Mouse (Mus musculus) frontal cortex, adult 2 months (tissue): ENCODE data around the gene Tnnc1. TPM values are rescaled to one million over a fixed set of nuclear protein-coding genes. Genes with fewer than 3 reads are reported as not detected.

ENCODE experiments used
- DNase-seq, 2 experiments: peaks; one replicate each; pipeline ENCODE4 v3.0.0; 2022; ENCODE audit warnings: low spot score in 1 of 2; ENCODE audit errors: extremely low spot score in 1 of 2
- polyA plus RNA-seq: library from polyadenylated mRNA; depleted of rRNA; stranded (reverse); fragments of >200 nt; gene quantifications from 2 replicates; pipeline ENCODE4 v1.2.3, GENCODE M21; 2012; rRNA removed

The Tnnc1 gene
- 51.3 and 55.5 TPM in 2 replicates for polyA plus RNA-seq

DNA sequence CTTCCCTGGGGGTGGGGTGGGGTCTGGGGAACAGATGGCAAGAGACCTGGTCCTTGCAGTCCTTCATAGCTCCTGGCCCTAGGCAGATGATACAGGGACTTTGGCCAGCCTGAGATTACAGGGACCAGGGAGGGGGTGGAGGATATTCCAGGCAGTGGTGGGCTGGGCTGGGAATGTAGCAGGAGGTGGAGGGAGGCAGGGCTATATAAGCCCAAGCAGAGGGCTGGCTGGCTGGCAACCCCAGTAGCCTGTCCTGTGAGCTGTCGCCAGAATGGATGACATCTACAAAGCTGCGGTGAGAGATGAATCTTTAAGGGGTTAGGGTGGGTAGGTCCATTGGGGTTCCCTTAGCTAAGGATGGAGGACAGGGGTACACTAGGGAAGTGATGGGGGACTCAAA is at the start of gene Tnnc1:
TSS of gene Tnnc1 (plus strand) at position 229 of the 400 bp plus-strand sequence.
- DNase-seq = no peak

DNA sequence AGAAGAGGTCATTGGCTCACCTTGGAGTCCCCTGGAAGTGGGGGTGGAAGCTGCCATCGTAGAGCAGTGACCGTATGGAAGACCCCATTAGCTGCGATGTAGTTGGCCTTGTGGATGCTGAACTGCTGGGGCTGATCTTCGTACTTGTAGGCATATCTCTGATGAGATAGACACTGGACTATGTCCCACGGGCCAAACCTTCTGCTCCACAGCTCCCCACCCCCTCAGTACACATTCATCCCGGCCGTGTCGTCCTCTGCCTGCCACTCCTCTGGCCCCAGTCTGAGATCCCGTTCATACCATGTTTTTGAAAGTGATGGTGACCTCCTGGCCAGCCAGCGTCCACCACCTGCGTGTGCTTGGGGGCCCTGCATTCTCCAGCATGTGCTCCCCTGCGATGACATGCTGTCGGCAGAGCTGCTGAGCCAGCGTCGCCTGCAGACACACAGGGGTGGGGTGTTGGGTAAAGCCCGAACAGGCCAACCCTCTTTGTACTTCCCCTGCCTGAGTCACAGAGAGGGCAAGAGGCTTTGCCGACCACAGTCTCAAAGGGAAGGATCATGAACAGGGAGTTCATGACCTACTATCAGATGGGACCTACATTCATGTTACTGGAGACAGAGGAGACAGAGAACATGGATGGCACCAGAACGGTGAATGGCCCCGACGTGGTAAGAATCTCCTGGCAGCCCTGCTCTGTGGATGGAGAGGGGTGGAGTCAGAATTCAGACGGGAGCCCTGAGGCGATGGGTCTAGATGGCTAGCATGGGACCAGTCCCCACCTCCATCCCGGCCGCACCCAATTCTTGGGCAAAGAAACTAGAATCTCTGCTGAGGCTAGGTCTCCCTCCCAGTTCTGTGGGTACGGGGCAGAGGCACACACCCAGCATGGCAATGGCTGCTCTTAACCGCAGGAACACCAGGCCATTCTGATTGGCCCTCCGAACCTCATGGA is 47.6 kb upstream of the Tnnc1 start:
- DNase-seq = no peak

DNA sequence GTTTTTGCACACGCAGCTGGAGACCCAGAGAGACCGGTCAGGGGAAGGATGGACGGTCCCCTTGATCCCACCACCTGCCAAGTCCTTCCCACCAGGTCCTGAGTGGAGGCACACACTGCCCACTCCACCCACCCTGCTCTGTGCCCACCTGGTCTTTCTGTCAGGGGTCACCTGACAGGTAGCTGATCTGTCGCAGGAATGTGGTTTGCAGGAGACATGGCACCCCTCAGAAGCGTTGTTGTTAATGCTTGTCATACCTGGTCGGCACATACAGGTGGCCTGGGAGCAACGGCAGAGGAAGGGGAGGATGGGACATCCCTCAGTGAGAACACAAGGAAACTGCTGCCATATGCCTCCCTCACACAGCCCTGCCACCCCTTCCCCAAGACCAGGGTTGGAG is 46.9 kb upstream of the Tnnc1 start:
- no peak for DNase-seq

DNA sequence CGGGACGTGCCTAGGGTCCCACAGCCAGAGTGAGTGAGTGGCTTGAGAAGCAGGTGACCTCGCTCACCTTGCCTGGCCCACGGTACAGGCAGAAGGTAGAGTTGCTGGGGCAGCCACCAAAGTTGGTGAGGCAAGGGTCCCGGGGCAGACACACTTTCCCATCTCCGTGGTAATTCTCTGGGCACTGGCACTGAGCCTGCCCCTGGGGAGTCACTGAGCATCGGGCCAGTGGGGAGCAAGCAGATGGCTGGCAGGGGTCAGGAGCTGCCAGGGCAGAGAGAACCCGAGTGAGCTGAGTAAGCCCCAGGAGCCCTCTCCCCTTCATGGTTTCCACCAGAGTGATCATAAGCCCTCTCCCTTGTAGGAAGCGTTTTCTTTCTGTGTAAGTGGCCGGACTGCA is 46.5 kb upstream of the Tnnc1 start:
- no peak for DNase-seq

DNA sequence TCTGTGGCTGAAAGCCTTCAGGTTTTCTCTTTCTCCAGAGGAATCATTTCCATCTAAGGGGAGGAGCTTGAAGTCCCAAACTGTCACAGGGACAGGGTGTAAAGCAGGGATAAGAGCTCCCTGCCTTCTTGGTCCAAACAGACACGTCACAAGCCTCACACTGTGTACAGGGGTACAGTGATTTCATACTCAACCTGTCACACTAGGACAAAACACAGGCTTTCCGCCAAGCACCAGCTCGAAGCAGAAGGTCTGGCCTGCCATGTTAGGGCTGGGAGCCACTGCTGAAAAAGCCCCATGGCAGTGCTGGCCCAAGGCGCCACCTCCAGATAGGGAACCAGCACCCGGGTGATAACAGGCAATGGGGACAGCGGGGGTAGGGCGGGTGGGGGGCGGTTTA is 44.0 kb upstream of the Tnnc1 start:
- DNase-seq = no peak

DNA sequence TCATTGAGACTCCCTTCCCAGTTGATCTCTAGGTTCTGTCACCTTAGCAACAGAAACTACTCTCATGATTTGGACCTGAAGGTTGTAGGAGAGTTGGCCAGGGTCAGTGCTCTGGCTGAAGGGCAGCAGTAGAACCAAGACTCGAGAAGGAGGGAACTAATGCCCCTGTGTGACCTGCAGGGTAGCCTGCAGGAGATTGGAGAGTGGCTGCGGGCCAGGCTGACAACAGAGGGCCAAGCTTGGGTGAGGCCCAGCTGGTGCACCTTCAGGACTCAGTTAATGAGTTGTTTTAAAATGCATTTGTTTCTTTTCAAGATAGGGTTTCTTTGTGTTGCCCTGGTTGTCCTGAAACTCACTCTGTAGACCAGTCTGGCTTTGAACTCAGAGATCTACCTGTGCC is 43.1 kb upstream of the Tnnc1 start:
- no peak for DNase-seq

DNA sequence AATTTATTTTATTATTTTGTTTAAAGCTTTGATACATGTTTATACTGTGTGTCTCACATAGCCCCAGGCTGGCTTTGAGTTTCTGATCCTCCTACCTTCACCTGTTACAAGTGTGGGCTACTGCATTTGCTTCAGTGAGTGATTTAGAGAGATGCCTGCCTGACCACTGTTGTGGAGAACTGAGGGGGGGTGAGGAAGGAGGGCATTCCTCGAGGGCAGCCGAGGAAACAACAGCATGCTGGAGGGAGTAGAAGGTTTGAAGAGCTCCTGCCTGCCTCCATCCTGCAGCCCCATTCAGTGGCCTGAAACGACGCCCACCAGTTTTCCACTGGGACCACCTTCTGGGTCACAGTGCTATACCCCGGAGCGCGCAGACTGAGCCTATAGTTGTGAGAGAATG is 42.7 kb upstream of the Tnnc1 start:
- DNase-seq = no peak

DNA sequence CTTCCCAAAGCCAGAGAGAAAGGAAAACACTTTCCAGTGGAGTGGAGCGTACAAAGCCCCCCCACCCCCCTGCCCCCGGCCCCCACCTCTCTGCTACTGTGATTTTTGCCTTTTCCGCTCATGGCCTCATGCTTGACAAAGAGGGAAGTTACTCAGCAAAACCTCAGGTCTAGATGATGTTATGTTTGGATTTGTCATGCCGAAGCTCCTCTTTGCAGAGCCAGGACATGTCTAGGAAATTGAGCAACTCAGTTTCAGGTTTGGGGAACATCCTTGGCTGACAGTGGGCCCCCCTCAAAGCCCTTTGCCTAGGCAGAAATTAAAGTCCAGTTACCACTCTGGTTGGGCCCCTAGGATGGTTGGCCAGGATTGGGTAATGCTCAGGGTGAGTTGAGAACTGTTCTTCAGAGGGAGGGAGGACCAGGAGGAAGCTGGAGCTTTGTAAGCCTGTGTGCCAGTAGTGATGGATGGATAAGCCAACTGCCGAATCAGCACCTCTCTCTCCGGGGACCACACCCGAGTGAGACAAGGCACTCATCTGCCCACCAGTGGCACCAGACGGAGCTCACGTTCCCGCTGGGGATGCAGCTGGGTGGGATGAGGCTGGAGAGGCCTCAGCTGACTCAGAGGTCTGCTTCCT is 42.0 kb upstream of the Tnnc1 start:
- no peak for DNase-seq

DNA sequence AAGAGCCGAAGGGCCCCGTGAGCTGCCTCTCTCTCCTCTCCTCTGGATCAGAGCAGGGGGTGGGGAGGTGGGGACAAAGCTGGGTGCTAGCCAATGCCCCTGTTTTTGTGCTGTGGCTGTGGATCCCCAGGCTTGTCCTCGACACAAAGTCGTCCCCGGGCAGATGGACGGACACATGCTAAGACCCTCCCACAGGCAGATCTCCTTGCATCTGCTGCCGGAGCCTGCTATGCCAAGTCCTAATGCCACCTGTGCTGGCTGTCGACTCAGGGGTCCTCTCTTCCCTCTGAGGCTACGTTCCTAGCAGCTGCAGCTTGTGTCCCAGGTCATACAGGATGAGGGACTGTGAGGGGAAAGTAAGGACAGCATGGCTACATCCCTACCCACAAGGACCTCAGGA is 41.3 kb upstream of the Tnnc1 start:
- no peak for DNase-seq

DNA sequence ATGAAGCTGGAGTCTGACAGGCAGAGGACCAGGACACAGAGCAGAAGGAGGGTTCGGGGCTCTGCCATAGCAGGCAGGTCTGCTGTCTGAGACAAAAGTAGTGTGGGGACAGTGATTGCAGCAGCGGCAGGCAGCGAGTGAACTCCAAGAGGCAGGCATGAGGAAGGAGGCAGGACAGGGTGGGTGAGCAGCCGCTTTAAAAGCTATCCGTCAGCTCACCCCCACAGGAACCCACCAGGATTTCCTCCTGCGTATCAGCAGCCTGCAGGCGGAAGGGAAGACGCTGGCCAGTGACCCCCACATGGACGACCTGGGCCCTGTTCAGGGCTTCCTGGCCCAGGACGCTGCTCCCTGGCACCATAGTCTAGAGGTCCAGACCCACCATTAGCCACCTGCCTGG is 39.7 kb upstream of the Tnnc1 start, which contains the start of gene Stab1:
TSS of gene Stab1 (minus strand) at position 217 of the 400 bp plus-strand sequence.
- no peak for DNase-seq

DNA sequence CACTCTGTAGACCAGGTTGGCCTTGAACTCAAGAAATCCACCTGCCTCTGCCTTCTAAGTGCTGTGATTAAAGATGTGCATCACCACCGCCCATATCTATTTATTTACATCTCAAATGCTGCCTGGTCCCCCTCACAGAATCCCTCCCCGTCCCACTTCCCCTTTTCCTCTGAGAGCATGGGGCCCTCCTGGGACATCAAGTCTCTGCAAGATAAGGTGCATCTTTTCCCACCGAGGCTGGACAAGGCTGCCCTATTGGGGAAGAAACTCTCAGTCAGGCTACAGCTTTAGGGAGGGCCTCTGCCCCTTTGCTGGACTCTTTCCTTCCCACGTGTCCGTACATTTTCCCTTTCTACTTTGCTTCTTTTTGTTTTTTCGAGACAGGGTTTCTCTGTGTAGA is 38.6 kb upstream of the Tnnc1 start:
- no peak for DNase-seq

DNA sequence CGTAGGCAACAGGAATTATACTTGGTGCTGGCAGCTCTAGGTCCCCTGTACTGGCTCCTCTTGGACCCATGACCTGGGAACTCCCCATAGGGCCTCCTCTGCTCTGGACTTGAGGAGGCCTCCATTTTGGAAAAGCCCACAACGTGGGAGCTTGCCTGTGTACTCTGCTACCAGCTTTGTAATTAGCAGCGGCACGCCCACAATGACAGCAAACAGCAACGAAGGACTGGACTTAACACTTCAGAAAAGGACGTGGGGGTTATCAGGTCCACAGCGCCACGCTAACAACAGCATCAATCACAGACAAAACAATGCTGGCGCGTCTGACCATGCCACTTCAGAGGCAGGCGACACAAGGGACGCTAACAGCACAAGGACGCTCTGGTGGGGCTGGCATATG is 37.1 kb upstream of the Tnnc1 start:
- DNase-seq = no peak

DNA sequence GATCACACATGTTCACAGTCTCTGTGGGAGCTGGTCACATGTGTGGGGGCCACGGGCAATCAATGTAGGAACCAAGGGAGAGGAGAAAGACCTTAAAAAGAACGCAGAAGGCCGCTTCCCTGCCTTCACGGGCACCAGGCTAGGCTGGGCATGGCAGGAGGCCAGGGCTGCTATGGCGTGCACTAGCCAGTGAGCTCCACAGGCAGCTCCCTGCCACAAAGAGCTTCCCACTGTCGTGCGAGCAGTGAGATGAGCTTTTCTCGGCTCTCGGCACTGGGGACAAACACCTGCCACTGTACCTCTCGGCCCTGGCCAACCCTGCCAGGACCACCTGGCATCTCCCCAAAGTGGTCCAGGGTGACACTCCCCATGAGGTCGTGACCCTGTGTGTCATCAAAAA is 36.7 kb upstream of the Tnnc1 start:
- no peak for DNase-seq

DNA sequence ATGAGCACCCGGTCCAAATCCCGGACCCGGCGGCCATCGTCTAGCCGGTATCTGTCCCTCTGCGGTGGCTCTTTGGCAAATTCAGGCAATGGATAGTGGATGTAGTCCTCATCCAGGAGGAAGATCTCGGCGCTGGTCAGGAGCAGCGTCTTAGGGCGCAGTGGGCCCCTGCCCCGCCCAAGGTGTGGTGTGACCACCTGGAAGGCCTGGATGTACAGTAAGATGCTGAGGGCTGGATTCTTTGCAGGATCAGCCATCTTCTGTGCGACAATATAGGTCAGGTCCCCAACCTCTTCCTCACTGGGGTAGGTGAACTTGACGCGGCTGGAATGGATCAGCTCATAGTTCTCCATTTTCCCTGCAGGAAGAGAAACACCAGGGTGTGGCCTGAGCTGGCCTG is 36.3 kb upstream of the Tnnc1 start:
- DNase-seq = no peak

DNA sequence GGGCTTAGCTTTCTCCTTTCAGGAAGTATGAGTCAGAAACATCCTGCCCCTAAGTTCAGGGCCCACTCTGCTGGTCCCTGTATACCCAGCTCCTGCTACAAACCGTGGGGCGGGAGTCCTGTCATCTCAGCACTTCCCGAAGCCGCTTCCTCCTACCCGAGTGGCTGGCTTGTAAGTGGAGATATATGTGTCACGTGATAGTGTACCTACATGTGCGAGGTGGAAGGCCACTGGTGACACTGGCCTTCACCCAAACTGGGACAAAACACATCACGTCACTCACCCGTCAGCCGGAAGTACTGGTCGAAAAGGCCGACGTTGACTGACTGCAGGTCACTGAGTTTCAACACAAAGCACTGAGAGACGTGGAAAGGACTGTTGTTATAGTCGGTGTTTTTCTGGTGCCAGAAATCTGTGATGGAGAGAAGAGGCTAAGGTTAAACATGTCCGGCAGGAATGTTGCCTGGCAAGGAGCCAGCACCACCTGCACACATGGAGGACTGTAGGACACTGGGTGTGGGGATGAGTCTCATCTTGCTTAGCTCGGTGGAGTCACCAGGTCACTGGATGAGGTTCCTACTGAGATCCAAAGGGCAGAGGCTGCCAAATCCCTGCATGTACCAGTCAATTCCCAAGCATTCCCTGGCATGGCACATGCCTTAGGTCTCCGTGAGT is 35.2 kb upstream of the Tnnc1 start:
- DNase-seq = no peak

DNA sequence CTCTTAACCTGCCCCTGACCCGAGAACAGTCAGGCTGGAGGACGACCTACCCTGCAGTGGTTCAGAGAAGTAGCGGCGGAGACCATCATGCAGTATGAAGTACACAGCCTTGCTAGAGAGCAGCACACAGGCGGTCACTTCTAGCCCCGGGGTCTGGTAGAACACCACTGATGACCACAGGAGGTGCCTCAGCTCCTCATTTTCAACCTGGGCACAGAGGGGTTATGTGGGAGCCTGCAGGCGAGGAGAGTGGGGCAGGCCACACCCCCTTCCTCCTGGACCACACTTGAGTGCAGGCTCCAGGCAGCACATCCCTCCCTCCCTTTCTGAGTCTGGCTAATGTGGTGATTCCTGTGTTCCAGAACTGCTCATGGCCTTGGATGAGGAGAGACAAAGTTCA is 34.6 kb upstream of the Tnnc1 start:
- DNase-seq = no peak

DNA sequence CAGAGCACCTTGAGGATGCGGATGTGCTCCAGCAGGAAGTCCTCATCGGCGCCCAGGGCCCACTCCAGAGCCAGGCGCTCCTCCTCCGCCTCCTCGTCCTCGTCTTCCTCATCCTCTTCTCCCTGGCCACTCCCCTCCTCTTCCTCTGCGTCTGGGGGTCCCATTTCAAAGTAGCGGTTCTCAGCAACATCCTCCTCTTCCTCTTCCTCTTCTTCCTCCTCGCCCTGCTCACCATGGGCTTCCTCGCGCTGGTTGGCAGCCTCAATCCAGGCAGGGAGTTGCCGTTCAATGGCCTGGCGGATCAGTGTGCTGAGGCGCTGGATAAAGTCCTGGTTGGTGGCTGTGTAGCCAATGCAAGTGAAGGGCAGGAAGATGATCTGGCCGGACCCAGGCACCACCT is 30.8 kb upstream of the Tnnc1 start:
- no peak for DNase-seq

DNA sequence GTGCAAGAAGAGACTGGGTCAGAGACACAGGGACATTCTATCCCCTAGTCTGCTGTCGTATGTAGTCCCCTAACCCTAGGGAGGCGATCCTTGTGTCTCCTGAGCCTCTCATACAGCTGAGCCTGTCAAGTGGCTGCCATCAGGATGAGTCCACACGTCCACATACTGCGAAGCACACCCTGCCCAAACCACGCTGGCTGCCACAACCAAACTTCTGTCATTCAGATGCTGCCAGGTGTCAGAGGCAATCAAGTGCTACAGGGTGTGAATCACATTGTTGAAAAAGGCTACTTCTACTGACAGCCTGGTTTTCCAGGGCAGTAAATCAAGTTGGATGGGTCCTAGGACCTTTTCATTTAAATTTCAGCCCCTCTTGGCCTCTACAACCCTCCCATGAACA is 30.4 kb upstream of the Tnnc1 start:
- no peak for DNase-seq

DNA sequence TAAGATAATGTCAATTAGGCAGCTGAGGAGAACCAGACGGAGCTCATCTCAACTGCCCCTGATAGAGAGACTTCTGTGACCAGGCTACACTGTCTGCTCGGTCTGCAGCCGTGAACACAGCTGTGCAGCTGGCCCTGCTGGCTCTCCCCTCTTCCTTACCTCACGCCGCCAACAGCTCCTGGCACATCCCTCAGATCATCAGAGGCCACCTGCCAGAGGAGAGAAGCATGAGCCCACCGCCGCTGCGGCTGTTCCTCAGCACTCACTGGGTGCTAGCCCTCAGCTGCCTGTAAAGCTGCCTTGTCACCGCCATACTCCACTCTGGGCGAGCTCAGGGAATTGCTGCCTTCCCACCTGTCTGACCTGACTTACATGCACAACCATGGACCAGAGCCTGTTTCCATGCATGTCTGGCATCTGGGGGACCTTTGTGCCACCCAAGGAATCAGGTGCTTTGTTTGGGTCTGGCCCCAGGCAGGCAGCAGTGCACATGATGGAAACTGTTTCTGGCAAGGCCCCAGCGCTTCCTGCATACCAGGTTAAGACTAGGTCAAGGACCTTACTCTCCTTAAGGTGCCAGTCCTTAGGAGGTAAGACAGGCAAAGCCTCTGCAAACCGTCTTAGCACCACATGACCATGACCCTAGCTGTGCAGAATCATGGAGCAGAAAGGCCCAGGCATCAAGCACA is 28.3 kb upstream of the Tnnc1 start:
- DNase-seq = no peak

DNA sequence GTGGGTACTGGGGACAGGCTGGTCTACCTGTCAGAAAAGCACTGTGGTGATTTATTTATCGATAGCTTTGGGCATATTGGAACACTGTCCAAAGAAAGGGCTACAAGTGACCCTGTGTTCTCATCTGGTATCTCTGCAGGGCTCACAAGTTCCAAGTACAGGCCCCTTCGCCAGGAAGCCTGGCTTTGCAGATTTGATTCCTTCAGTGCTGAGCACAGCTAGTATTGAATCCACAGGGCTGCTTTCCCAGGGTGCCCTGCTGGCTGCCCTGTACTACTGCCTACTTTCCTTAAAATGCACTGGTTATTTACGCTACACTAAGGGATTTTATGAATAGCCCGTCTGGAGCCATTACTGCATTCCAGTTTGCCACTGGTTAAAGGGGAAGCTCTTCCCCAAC is 26.6 kb upstream of the Tnnc1 start:
- no peak for DNase-seq

DNA sequence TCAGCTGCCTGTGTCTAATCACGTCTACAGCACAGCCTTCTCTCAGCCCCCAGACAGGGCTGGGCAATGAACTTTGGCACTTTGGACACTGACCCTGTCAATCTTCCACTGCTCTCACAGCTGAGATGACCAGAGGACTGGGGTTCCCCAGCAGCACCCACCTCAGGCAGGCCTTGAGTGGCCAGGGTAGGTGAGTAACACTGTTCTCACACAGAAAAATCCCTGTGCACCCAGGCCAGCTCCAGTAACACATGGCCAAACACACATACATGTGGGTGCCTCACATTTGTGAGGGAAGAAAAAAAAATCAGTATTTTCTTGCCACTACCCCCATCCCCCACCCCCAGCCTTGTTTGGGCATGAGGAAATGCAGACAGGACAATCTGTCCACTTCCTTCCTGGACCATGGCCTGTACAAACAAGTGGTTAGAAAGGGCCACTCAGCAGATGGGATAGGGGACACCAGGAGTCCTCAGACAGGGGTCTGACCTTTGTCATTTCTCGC is 25.3 kb upstream of the Tnnc1 start:
- DNase-seq = no peak
